Mouse (Mus musculus) G1E (cell line): ENCODE data around the gene Chst15.

Experiments used
- CTCF ChIP-seq: IDR thresholded peaks from 2 replicates; pipeline ENCODE4 v1.5.1; 2012; ENCODE audit warnings: low read depth, low read length, inconsistent platforms, mixed read lengths
- TAL1 ChIP-seq: conservative IDR thresholded peaks from 2 replicates; pipeline ENCODE4 v1.6.1; 2012; ENCODE audit warnings: low read depth, low read length, inconsistent platforms, mixed read lengths

DNA sequence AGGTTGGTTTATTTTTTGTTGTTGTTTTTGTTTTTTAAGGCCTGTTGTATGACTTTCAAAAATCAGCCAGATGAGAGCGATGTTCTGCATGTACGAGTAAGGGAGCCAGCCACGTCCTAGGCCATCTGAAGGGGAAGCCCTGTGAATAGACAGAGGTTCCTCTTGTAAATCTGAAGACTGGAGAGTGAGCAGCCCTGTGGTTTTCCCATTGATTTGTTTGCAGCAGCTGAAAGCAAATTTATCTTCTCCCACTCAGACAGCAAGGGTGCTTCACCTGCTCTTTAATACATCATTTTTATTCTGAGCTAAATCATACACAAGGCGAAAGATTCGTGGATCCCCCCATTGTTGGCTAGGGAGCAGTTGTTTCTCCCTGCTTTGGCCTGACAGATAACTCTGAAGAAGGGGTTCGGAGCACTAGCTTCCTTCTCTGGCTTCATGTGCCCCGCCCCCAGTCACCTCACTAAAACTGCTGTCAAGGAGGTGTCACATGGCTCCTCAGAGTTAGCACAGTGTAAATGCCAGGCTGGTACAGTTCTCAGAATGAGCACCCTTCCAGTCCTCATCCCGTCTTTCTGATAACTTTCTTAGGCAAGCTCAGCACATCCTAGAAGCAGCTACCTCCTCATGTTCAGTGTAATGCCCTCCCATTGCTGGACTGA, 12.5 kb downstream of the Chst15 start:
- TF ChIP-seq CTCF = no peak
- no peak for TF ChIP-seq TAL1
